Mouse (Mus musculus): ENCODE measurements at regions not wholly inside any gene's neighbourhood (a gene's known extent, or its start where the extent isn't known, plus 50 kb on each side); places are given as distances from the start of the nearest gene placed in this dataset.
A peak's percentile ranks its signal among the peaks of the same experiment; 100 is the strongest.

GRCm38 (mm10) chr13:25678221-25678735 is 408.0 kb upstream of the Nrsn1 start:
- H3K4me3 ChIP-seq (ENCODE audit: low read depth, low read length) = no peak overlapping the region
- H3K27ac ChIP-seq (ENCODE audit: low read depth, low read length) = no peak overlapping the region
- H3K4me2 ChIP-seq (ENCODE audit: low read depth, low read length) = no peak overlapping the region
- H3K9me3 ChIP-seq (ENCODE audit: control insufficient read depth, low read length) = no peaks in the 10 kb centered on the region
- H3K27me3 ChIP-seq (ENCODE audit: control insufficient read depth, insufficient read depth, low read length) = no peaks in the 10 kb centered on the region
- ATAC-seq (ENCODE audit: low read depth) = no peak
- H3K9ac ChIP-seq (replicated peaks; ENCODE audit: low read depth, low read length) = no peak overlapping the region
- no peaks in the 10 kb centered on the region for H3K36me3 ChIP-seq (ENCODE audit: control insufficient read depth, insufficient read depth, low read length)
- 91% methylated on average over 2 of the region's 2 CpGs for WGBS
- no peaks in the 10 kb centered on the region for H3K4me1 ChIP-seq (ENCODE audit: control insufficient read depth, insufficient read depth, low read length)

- no peaks in the 10 kb centered on the region for H3K9me3 ChIP-seq (ENCODE audit: control insufficient read depth, low read length)
- no peaks in the 10 kb centered on the region for H3K4me1 ChIP-seq (ENCODE audit: control insufficient read depth, insufficient read depth, low read length)
- WGBS = 94% methylated on average over 6 of the region's 6 CpGs
- no peak overlapping the region for H3K4me2 ChIP-seq (ENCODE audit: low read depth, low read length)
- no peak for ATAC-seq (ENCODE audit: low read depth)
- H3K36me3 ChIP-seq (ENCODE audit: control insufficient read depth, insufficient read depth, low read length) = no peaks in the 10 kb centered on the region
- no peaks in the 10 kb centered on the region for H3K27me3 ChIP-seq (ENCODE audit: control insufficient read depth, insufficient read depth, low read length)
- H3K4me3 ChIP-seq (ENCODE audit: low read depth, low read length) = no peak overlapping the region
- H3K27ac ChIP-seq (ENCODE audit: low read depth, low read length) = no peak overlapping the region
- H3K9ac ChIP-seq (replicated peaks; ENCODE audit: low read depth, low read length) = no peak overlapping the region
Measured at GRCm38 (mm10) chr13:25675208-25675607, 404.9 kb upstream of the Nrsn1 start.

GRCm38 (mm10) chr13:25666022-25666421 is 395.7 kb upstream of the Nrsn1 start:
- no peak overlapping the region for H3K27ac ChIP-seq (ENCODE audit: low read depth, low read length)
- H3K27me3 ChIP-seq (ENCODE audit: control insufficient read depth, insufficient read depth, low read length) = no peaks in the 10 kb centered on the region
- H3K9me3 ChIP-seq (ENCODE audit: control insufficient read depth, low read length) = no peaks in the 10 kb centered on the region
- no peak overlapping the region for H3K9ac ChIP-seq (replicated peaks; ENCODE audit: low read depth, low read length)
- no peak for ATAC-seq (ENCODE audit: low read depth)
- no peaks in the 10 kb centered on the region for H3K36me3 ChIP-seq (ENCODE audit: control insufficient read depth, insufficient read depth, low read length)
- no peaks in the 10 kb centered on the region for H3K4me1 ChIP-seq (ENCODE audit: control insufficient read depth, insufficient read depth, low read length)
- H3K4me3 ChIP-seq (ENCODE audit: low read depth, low read length) = no peak overlapping the region
- WGBS = 75% methylated on average over 3 of the region's 3 CpGs
- no peak overlapping the region for H3K4me2 ChIP-seq (ENCODE audit: low read depth, low read length)

GRCm38 (mm10) chr13:25664963-25665606 is 394.8 kb upstream of the Nrsn1 start:
- Histone ChIP-seq H3K27me3 (ENCODE audit: control insufficient read depth, insufficient read depth, low read length) (no peaks in the 10 kb centered on the region), H3K4me2 (ENCODE audit: low read depth, low read length) (no peak overlapping the region), H3K4me3 (ENCODE audit: low read depth, low read length) (no peak overlapping the region), H3K4me1 (ENCODE audit: control insufficient read depth, insufficient read depth, low read length) (no peaks in the 10 kb centered on the region), H3K27ac (ENCODE audit: low read depth, low read length) (no peak overlapping the region), H3K9me3 (ENCODE audit: control insufficient read depth, low read length) (no peaks in the 10 kb centered on the region), H3K9ac (replicated peaks; ENCODE audit: low read depth, low read length) (no peak overlapping the region), H3K36me3 (ENCODE audit: control insufficient read depth, insufficient read depth, low read length) (no peaks in the 10 kb centered on the region)
- WGBS = 84% methylated on average over 2 of the region's 2 CpGs
- no peak for ATAC-seq (ENCODE audit: low read depth)

GRCm38 (mm10) chr13:25648430-25648786 is 378.1 kb upstream of the Nrsn1 start:
- Histone ChIP-seq H3K27ac (ENCODE audit: low read depth, low read length) (no peak overlapping the region), H3K27me3 (ENCODE audit: control insufficient read depth, insufficient read depth, low read length) (no peaks in the 10 kb centered on the region), H3K4me1 (ENCODE audit: control insufficient read depth, insufficient read depth, low read length) (no peaks in the 10 kb centered on the region), H3K9ac (replicated peaks; ENCODE audit: low read depth, low read length) (no peak overlapping the region), H3K4me3 (ENCODE audit: low read depth, low read length) (no peak overlapping the region), H3K4me2 (ENCODE audit: low read depth, low read length) (no peak overlapping the region), H3K9me3 (ENCODE audit: control insufficient read depth, low read length) (no peaks in the 10 kb centered on the region), H3K36me3 (ENCODE audit: control insufficient read depth, insufficient read depth, low read length) (no peaks in the 10 kb centered on the region)
- 97% methylated on average over 1 of the region's 1 CpGs for WGBS
- ATAC-seq (ENCODE audit: low read depth) = no peak

GRCm38 (mm10) chr13:25647711-25648429 is 377.6 kb upstream of the Nrsn1 start:
- no peaks in the 10 kb centered on the region for H3K27me3 ChIP-seq (ENCODE audit: control insufficient read depth, insufficient read depth, low read length)
- WGBS = 90% methylated on average over 3 of the region's 3 CpGs

GRCm38 (mm10) chr13:25639522-25640291 is 369.4 kb upstream of the Nrsn1 start:
- ATAC-seq (ENCODE audit: low read depth) = no peak

More at GRCm38 (mm10) chr13:25647711-25648429, 377.6 kb upstream of the Nrsn1 start:
- H3K36me3 ChIP-seq (ENCODE audit: control insufficient read depth, insufficient read depth, low read length) = no peaks in the 10 kb centered on the region
- H3K4me1 ChIP-seq (ENCODE audit: control insufficient read depth, insufficient read depth, low read length) = no peaks in the 10 kb centered on the region
- H3K27ac ChIP-seq (ENCODE audit: low read depth, low read length) = no peak overlapping the region
- no peaks in the 10 kb centered on the region for H3K9me3 ChIP-seq (ENCODE audit: control insufficient read depth, low read length)
- no peak overlapping the region for H3K4me2 ChIP-seq (ENCODE audit: low read depth, low read length)
- no peak for ATAC-seq (ENCODE audit: low read depth)
- no peak overlapping the region for H3K4me3 ChIP-seq (ENCODE audit: low read depth, low read length)
- no peak overlapping the region for H3K9ac ChIP-seq (replicated peaks; ENCODE audit: low read depth, low read length)

GRCm38 (mm10) chr13:25629466-25629865 is 359.2 kb upstream of the Nrsn1 start:
- Histone ChIP-seq H3K36me3 (ENCODE audit: control insufficient read depth, insufficient read depth, low read length) (no peaks in the 10 kb centered on the region), H3K4me1 (ENCODE audit: control insufficient read depth, insufficient read depth, low read length) (no peaks in the 10 kb centered on the region), H3K27me3 (ENCODE audit: control insufficient read depth, insufficient read depth, low read length) (no peaks in the 10 kb centered on the region), H3K27ac (ENCODE audit: low read depth, low read length) (no peak overlapping the region), H3K4me3 (ENCODE audit: low read depth, low read length) (no peak overlapping the region), H3K4me2 (ENCODE audit: low read depth, low read length) (no peak overlapping the region), H3K9ac (replicated peaks; ENCODE audit: low read depth, low read length) (no peak overlapping the region), H3K9me3 (ENCODE audit: control insufficient read depth, low read length) (no peaks in the 10 kb centered on the region)
- ATAC-seq (ENCODE audit: low read depth) = peak; percentile 54; the same call in 1 of the 2 replicates
- WGBS = 30% methylated on average over 4 of the region's 4 CpGs

More at GRCm38 (mm10) chr13:25639522-25640291, 369.4 kb upstream of the Nrsn1 start:
- Histone ChIP-seq H3K9me3 (ENCODE audit: control insufficient read depth, low read length) (no peaks in the 10 kb centered on the region), H3K9ac (replicated peaks; ENCODE audit: low read depth, low read length) (no peak overlapping the region), H3K36me3 (ENCODE audit: control insufficient read depth, insufficient read depth, low read length) (no peaks in the 10 kb centered on the region), H3K27ac (ENCODE audit: low read depth, low read length) (no peak overlapping the region), H3K4me2 (ENCODE audit: low read depth, low read length) (no peak overlapping the region), H3K4me3 (ENCODE audit: low read depth, low read length) (no peak overlapping the region), H3K4me1 (ENCODE audit: control insufficient read depth, insufficient read depth, low read length) (no peaks in the 10 kb centered on the region), H3K27me3 (ENCODE audit: control insufficient read depth, insufficient read depth, low read length) (no peaks in the 10 kb centered on the region)
- WGBS = 19% methylated on average over 6 of the region's 6 CpGs

GRCm38 (mm10) chr13:25617578-25617977 is 347.3 kb upstream of the Nrsn1 start:
- Histone ChIP-seq H3K4me1 (ENCODE audit: control insufficient read depth, insufficient read depth, low read length) (no peaks in the 10 kb centered on the region), H3K9ac (replicated peaks; ENCODE audit: low read depth, low read length) (no peak overlapping the region), H3K27me3 (ENCODE audit: control insufficient read depth, insufficient read depth, low read length) (no peaks in the 10 kb centered on the region), H3K9me3 (ENCODE audit: control insufficient read depth, low read length) (no peaks in the 10 kb centered on the region), H3K36me3 (ENCODE audit: control insufficient read depth, insufficient read depth, low read length) (no peaks in the 10 kb centered on the region), H3K4me2 (ENCODE audit: low read depth, low read length) (no peak overlapping the region), H3K27ac (ENCODE audit: low read depth, low read length) (no peak overlapping the region), H3K4me3 (ENCODE audit: low read depth, low read length) (no peak overlapping the region)
- no peak for ATAC-seq (ENCODE audit: low read depth)
- 42% methylated on average over 4 of the region's 4 CpGs for WGBS
